Mouse (Mus musculus): ENCODE measurements around the gene 4930548H24Rik. TPM values are rescaled to one million over a fixed set of nuclear protein-coding genes. Genes with fewer than 3 reads are reported as not detected.

4930548H24Rik gene
- polyA plus RNA-seq (2015; fragmentation: Illumina TruSeq; extraction: RNeasy Lipid Tissue Mini Kit (QIAGEN cat#74804); ENCODE audit: low read depth, low replicate concordance): not detected

GRCm38 (mm10) chr5:31485440-31485839, at the start of gene 4930548H24Rik:
TSS of gene 4930548H24Rik (plus strand) at chr5:31485740.

DNA sequence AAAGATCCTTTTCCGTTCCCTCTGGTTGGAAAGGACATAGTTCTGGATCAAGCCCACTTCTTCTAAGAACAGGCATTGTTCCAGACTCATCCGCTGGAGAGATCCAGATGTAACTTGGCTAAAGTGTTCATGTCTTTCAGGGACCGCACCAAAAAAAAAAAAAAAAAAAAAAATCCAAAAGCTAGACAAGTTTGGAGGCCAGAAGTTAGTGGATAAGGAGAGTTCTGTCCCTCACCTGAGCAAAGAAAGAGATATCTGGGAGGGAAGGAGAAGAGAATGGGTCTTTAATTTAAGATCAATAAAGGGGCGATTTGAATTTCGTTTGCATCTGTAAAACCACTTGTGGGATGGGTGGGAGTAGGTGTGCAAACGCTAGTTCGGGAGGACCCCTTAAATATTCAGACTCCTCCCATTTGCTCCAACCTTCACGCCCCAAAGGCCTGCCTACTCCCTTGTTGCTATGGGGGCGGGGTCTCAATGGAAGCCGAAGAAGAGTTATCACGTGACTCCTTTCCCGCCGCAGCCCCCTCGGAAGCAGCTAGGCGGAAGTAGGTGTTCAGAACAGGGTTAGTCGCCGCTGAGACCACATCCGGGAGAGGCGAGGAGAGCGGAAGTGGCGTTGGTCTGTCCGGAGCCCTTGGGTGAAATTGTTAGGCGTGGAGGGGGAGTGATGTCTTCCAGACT, 33.5 kb upstream of the 4930548H24Rik start, which contains the start of gene Zfp512:
Gene Zfp512, plus strand, starts transcription at position 554 of the 684 bp plus-strand sequence.

GRCm38 (mm10) chr5:31494513-31495297, 9.2 kb downstream of the 4930548H24Rik start, which contains the start of gene Gpn1:
TSS of gene Gpn1 (plus strand) at chr5:31494741.

DNA sequence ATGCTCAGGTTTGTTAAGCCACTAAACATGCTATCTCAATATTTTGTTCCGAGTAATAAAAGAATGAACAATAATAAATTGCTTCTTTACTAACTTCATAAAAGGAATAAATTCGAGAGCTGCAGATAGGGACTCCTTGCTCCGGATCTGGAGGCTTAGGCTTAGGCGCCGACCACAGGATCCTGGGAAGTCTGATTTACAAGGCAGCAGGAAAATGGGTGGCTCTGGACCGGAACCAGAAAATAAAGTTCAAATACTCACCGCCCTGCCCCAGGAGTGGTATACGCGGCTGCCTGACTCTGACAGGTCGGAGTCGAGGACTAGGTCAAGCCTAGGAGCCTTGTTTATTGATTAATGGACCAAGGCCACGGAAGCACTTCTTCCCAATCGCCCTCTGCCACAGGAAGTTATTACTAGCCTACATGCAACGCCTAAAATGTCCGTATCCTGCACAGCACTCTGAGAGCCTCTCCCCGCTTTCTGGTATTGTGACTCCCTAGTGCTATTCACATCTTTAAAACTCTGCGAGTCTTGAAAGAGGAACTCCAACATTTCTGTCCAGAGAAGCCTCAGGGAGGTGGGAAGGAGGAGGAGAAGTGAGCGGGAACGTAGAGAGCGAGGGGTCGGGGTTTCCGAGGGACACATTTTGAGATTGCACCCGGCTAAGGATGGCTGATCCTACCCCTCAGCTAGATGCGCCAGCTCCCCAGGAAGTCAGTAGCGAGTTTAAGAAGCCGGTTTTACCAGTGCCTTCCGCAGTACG, 41.0 kb downstream of the 4930548H24Rik start, which contains the start of gene Slc4a1ap:
Gene Slc4a1ap, plus strand, starts transcription at position 642 of the 763 bp plus-strand sequence.

DNA sequence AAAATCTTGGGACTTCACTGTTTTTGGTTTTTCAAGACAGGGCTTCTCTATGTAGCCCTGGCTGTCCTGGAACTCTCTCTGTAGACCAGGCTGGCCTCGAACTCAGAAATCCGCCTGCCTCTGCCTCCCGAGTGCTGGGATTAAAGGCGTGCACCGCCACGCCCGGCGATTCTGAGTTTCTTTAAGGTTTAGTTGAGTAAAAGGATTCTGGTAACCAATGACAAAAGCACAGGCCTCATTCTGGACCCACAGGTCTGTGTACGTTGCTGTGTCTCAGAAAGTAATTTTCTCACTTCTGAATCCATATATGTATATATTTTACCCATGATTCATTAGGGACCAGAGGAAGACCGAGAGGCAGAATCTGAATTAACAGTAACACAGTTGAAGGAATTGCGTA, 42.2 kb downstream of the 4930548H24Rik start, which contains the start of gene Supt7l:
Gene Supt7l, minus strand, starts transcription at position 101 of the 400 bp plus-strand sequence.

Other genes with a start within 250 kb of the 4930548H24Rik start
- gene Nrbp1, start 244.9 kb upstream of the 4930548H24Rik start, polyA plus RNA-seq (2015; fragmentation: Illumina TruSeq; extraction: RNeasy Lipid Tissue Mini Kit (QIAGEN cat#74804); ENCODE audit: low read depth, low replicate concordance): 97.5 TPM
- not detected for gene Gm9970, start 244.5 kb upstream of the 4930548H24Rik start, polyA plus RNA-seq (2015; fragmentation: Illumina TruSeq; extraction: RNeasy Lipid Tissue Mini Kit (QIAGEN cat#74804); ENCODE audit: low read depth, low replicate concordance)
- gene Krtcap3, start 234.0 kb upstream of the 4930548H24Rik start, polyA plus RNA-seq (2015; fragmentation: Illumina TruSeq; extraction: RNeasy Lipid Tissue Mini Kit (QIAGEN cat#74804); ENCODE audit: low read depth, low replicate concordance): 2.6 TPM
- 44.4 TPM for gene Ift172, start 194.6 kb upstream of the 4930548H24Rik start, polyA plus RNA-seq (2015; fragmentation: Illumina TruSeq; extraction: RNeasy Lipid Tissue Mini Kit (QIAGEN cat#74804); ENCODE audit: low read depth, low replicate concordance)
- 147 TPM for gene Fndc4, start 189.7 kb upstream of the 4930548H24Rik start, polyA plus RNA-seq (2015; fragmentation: Illumina TruSeq; extraction: RNeasy Lipid Tissue Mini Kit (QIAGEN cat#74804); ENCODE audit: low read depth, low replicate concordance)
- 0.37 TPM for gene Gckr, start 188.3 kb upstream of the 4930548H24Rik start, polyA plus RNA-seq (2015; fragmentation: Illumina TruSeq; extraction: RNeasy Lipid Tissue Mini Kit (QIAGEN cat#74804); ENCODE audit: low read depth, low replicate concordance)
- 34.3 TPM for gene Zfp512, start 33.3 kb upstream of the 4930548H24Rik start, polyA plus RNA-seq (2015; fragmentation: Illumina TruSeq; extraction: RNeasy Lipid Tissue Mini Kit (QIAGEN cat#74804); ENCODE audit: low read depth, low replicate concordance)
- 26.5 TPM for gene Gpn1, start 9.0 kb downstream of the 4930548H24Rik start, polyA plus RNA-seq (2015; fragmentation: Illumina TruSeq; extraction: RNeasy Lipid Tissue Mini Kit (QIAGEN cat#74804); ENCODE audit: low read depth, low replicate concordance)
- 30.1 TPM for gene Slc4a1ap, start 41.3 kb downstream of the 4930548H24Rik start, polyA plus RNA-seq (2015; fragmentation: Illumina TruSeq; extraction: RNeasy Lipid Tissue Mini Kit (QIAGEN cat#74804); ENCODE audit: low read depth, low replicate concordance)
- gene Supt7l, start 42.1 kb downstream of the 4930548H24Rik start, polyA plus RNA-seq (2015; fragmentation: Illumina TruSeq; extraction: RNeasy Lipid Tissue Mini Kit (QIAGEN cat#74804); ENCODE audit: low read depth, low replicate concordance): 14.7 TPM
- 143 TPM for gene Mrpl33, start 111.2 kb downstream of the 4930548H24Rik start, polyA plus RNA-seq (2015; fragmentation: Illumina TruSeq; extraction: RNeasy Lipid Tissue Mini Kit (QIAGEN cat#74804); ENCODE audit: low read depth, low replicate concordance)
- 3.5 TPM for gene Rbks, start 211.9 kb downstream of the 4930548H24Rik start, polyA plus RNA-seq (2015; fragmentation: Illumina TruSeq; extraction: RNeasy Lipid Tissue Mini Kit (QIAGEN cat#74804); ENCODE audit: low read depth, low replicate concordance)
- 33.8 TPM for gene Babam2, start 211.9 kb downstream of the 4930548H24Rik start, polyA plus RNA-seq (2015; fragmentation: Illumina TruSeq; extraction: RNeasy Lipid Tissue Mini Kit (QIAGEN cat#74804); ENCODE audit: low read depth, low replicate concordance)

Data from brain, adult 10 weeks (tissue).